Mouse (Mus musculus): ENCODE data around the gene Kl.

DNA sequence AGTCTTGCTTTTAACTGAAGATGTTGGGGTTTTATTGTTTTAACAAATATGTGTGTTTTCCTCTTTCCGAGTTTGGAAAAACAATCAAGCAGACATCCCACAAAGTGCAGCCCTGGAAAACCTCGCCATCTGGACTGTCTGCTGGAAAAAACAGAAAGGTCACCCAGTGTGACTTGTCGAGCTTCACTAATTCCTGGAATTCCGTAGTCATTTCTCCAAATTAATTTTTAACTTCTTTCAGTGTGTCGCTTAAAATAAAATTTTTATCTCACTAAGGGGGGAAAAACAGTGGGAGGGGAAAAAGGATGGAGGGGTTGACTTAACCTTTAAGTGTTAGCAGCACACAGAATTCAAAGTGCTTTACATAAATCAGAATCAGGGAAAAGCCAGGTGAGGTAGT lies 39.8 kb upstream of the Kl start:
- TF ChIP-seq CTCF (IDR thresholded peaks at IDR 0.05; ENCODE audit: low read depth, low read length) (no peak), TAL1 (conservative IDR thresholded peaks at IDR 0.05; ENCODE audit: low read depth, low read length) (no peak), GATA1 (IDR thresholded peaks at IDR 0.05; ENCODE audit: borderline replicate concordance, low read length) (no peak)

Measured in G1E (cell line).